Mouse (Mus musculus) megakaryocyte, embryonic 14.5 days (primary cell): ENCODE measurements around the gene Fer.

Source experiments
- FLI1 ChIP-seq: IDR thresholded peaks from 2 replicates; pipeline ENCODE4 v1.6.1; 2012; ENCODE audit warnings: low read length, inconsistent platforms, mixed read lengths
- GATA1 ChIP-seq: IDR thresholded peaks from 3 replicates; pipeline ENCODE4 v1.6.1; 2012; ENCODE audit warnings: mixed read lengths, low read length, inconsistent platforms, borderline replicate concordance

GRCm38 (mm10) chr17:64019646-64020045, 156.8 kb downstream of the Fer start:
- TF ChIP-seq GATA1 (no peak), FLI1 (no peak)
